Mouse (Mus musculus) G1E (cell line): ENCODE results near the gene Gm6351. TPM values are rescaled to one million over a fixed set of nuclear protein-coding genes. Genes with fewer than 3 reads are reported as not detected.
"Not testable (repeated sequence)": the region's sequence is repeated elsewhere in the genome, so short reads cannot be mapped to it uniquely, and the experiment has no call there.

Experiments
- ATAC-seq: 2 replicates; pipeline ENCODE4 v1.8.0; 2016; ENCODE audit warnings: mild to moderate bottlenecking; ENCODE audit not compliant: insufficient number of reproducible peaks, poor library complexity, low FRiP score, severe bottlenecking; ENCODE audit errors: extremely low read depth
- DNase-seq: peaks from one replicate; pipeline ENCODE4 v3.0.0; 2012; ENCODE audit warnings: low spot score
- H3K27me3 ChIP-seq: 2 replicates; pipeline ENCODE4 v1.6.1; 2012; ENCODE audit warnings: mild to moderate bottlenecking, low read length, inconsistent platforms; ENCODE audit not compliant: insufficient read depth
- H3K36me3 ChIP-seq: replicated peaks from 2 replicates; pipeline ENCODE3; 2012; ENCODE audit warnings: mild to moderate bottlenecking, inconsistent platforms
- H3K4me1 ChIP-seq: 2 replicates; pipeline ENCODE4 v1.6.1; 2012; ENCODE audit warnings: low read depth, low read length, inconsistent platforms, mixed read lengths; ENCODE audit not compliant: insufficient read depth
- H3K4me3 ChIP-seq: 2 replicates; pipeline ENCODE4 v1.5.1; 2012; ENCODE audit warnings: low read depth, mild to moderate bottlenecking, inconsistent platforms, low read length, moderate library complexity, mixed read lengths
- H3K9me3 ChIP-seq: replicated peaks from 2 replicates; pipeline ENCODE4 v1.6.1; 2012; ENCODE audit warnings: inconsistent platforms
- polyA plus RNA-seq: library from polyadenylated mRNA; stranded (reverse); fragments of >175 nt; gene quantifications from 2 replicates; pipeline ENCODE4 v1.2.3, GENCODE M21; 2012
- total RNA-seq, 2 experiments: library from RNA; stranded (forward) in 1 of 2; stranded (reverse) in 1 of 2; fragments of 200-1000 nt in 1 of 2; fragments of >200 nt in 1 of 2; fragmentation: Nextera tagmentation in 1 of 2; gene quantifications; 2 replicates each; pipeline ENCODE4 v1.2.3; 2014 to 2017

Gene Gm6351
- not detected in 2 replicates for total RNA-seq (2014; fragmentation: Nextera tagmentation)
- 0.11 TPM in 1 of 2 replicates, not detected in the other for total RNA-seq (2017)
- not detected in 2 replicates for polyA plus RNA-seq

DNA sequence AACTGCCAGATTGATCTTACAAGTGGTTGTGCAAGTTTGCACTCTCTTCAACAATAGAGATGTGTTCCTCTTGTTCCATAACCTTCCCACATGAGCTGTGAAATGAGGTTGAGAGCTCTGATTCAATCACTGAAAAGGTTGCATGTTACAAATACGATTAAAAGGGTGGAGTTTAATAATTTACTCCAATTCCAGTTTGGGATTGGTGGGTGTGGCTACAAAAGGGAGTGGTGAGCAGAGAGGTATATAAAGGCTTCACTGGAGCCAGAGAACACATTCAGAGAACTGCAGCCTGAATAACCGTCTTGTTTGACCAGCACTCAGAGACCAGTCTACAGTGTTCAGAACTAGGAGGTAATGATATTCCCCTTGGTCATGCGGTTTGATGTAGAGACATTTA is at the start of gene Gm6351:
Gene Gm6351, plus strand, starts transcription at position 301 of the 400 bp plus-strand sequence.
- H3K27me3 ChIP-seq, H3K9me3 ChIP-seq, H3K4me3 ChIP-seq, ATAC-seq, H3K4me1 ChIP-seq, DNase-seq, H3K36me3 ChIP-seq: not testable (repeated sequence)

DNA sequence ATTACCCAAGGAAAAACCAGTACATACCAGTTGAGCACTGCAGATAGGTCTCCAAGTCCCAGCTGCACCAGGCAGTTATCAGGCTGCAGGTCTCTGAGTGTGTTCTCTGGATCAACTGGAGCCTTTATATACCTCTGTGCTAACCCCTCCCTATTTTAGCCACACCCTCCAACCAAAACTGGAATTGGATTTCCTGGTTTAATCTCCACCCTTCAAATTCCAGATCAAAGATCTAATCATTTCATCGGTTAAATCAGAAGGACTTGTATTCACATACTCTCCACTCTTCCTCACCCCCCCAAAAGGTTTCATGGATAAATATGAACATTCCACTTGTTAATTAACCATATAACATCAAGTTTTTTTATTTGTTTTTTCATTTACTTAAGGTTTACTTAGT is 5.7 kb upstream of the Gm6351 start, which contains the start of gene BC061212:
Gene BC061212, minus strand, starts transcription at position 101 of the 400 bp plus-strand sequence.
- not testable (repeated sequence) for H3K27me3 ChIP-seq, ATAC-seq, H3K4me1 ChIP-seq

More for the DNA sequence above, 5.7 kb upstream of the Gm6351 start, which contains the start of gene BC061212:
- not testable (repeated sequence) for H3K9me3 ChIP-seq, H3K36me3 ChIP-seq, H3K4me3 ChIP-seq, DNase-seq

Other genes starting within 250 kb of the Gm6351 start
- gene Gm7792, start 232.6 kb upstream of the Gm6351 start, total RNA-seq (2014; fragmentation: Nextera tagmentation): not detected in 2 replicates
- 0.12 TPM in 1 of 2 replicates, not detected in the other for gene Gm7792, start 232.6 kb upstream of the Gm6351 start, total RNA-seq (2017)
- gene Gm7792, start 232.6 kb upstream of the Gm6351 start, polyA plus RNA-seq: not detected in 2 replicates
- gene Gm16429, start 147.3 kb upstream of the Gm6351 start, total RNA-seq (2014; fragmentation: Nextera tagmentation): not detected in 2 replicates
- gene Gm16429, start 147.3 kb upstream of the Gm6351 start, total RNA-seq (2017): 0.22 TPM in 1 of 2 replicates, not detected in the other
- gene Gm16429, start 147.3 kb upstream of the Gm6351 start, polyA plus RNA-seq: not detected in 2 replicates
- not detected in 2 replicates for gene BC061212, start 5.8 kb upstream of the Gm6351 start, total RNA-seq (2014; fragmentation: Nextera tagmentation)
- gene BC061212, start 5.8 kb upstream of the Gm6351 start, total RNA-seq (2017): 0.05 TPM in 1 of 2 replicates, not detected in the other
- not detected in 2 replicates for gene BC061212, start 5.8 kb upstream of the Gm6351 start, polyA plus RNA-seq
- not detected in 2 replicates for gene Gm3106, start 141.6 kb downstream of the Gm6351 start, total RNA-seq (2014; fragmentation: Nextera tagmentation)
- not detected in 2 replicates for gene Gm3106, start 141.6 kb downstream of the Gm6351 start, total RNA-seq (2017)
- not detected in 2 replicates for gene Gm3106, start 141.6 kb downstream of the Gm6351 start, polyA plus RNA-seq
- gene A430089I19Rik, start 230.4 kb downstream of the Gm6351 start, total RNA-seq (2014; fragmentation: Nextera tagmentation): not detected in 2 replicates
- gene A430089I19Rik, start 230.4 kb downstream of the Gm6351 start, total RNA-seq (2017): not detected in 2 replicates
- not detected in 2 replicates for gene A430089I19Rik, start 230.4 kb downstream of the Gm6351 start, polyA plus RNA-seq
- gene Gm6502, start 238.1 kb downstream of the Gm6351 start, total RNA-seq (2014; fragmentation: Nextera tagmentation): not detected in 2 replicates
- gene Gm6502, start 238.1 kb downstream of the Gm6351 start, total RNA-seq (2017): 0.38 TPM in 1 of 2 replicates, not detected in the other
- not detected in 2 replicates for gene Gm6502, start 238.1 kb downstream of the Gm6351 start, polyA plus RNA-seq